Mouse (Mus musculus) stomach, postnatal 0 days (tissue): ENCODE measurements around the gene Nlrp2. TPM values are rescaled to one million over a fixed set of nuclear protein-coding genes. Genes with fewer than 3 reads are reported as not detected.

ENCODE experiments used
- ATAC-seq: fragments of 200-750 bp; cut with Nextera tagmentation; 2 replicates; pipeline ENCODE4 v1.8.0; 2017; ENCODE audit not compliant: low FRiP score, low TSS enrichment
- DNase-seq: peaks from one replicate; pipeline ENCODE4 v3.0.0-alpha.2; 2016; ENCODE audit warnings: low spot score
- H3K27ac ChIP-seq: fragments of 300-500 bp; sonication (generic); replicated peaks from 2 replicates; pipeline ENCODE4 v1.5.1; 2014; ENCODE audit warnings: mild to moderate bottlenecking, control low read depth
- H3K27me3 ChIP-seq: fragments of 300-500 bp; sonication (generic); 2 replicates; pipeline ENCODE4 v1.6.1; 2014; ENCODE audit warnings: low read length; ENCODE audit not compliant: control insufficient read depth, insufficient read depth
- H3K36me3 ChIP-seq: fragments of 300-500 bp; sonication (generic); 2 replicates; pipeline ENCODE4 v1.6.1; 2014; ENCODE audit warnings: low read length, mixed read lengths; ENCODE audit not compliant: control insufficient read depth, insufficient read depth
- H3K4me1 ChIP-seq: fragments of 300-500 bp; sonication (generic); replicated peaks from 2 replicates; pipeline ENCODE4 v1.6.1; 2014; ENCODE audit warnings: antibody characterized with exemption; ENCODE audit not compliant: control insufficient read depth, insufficient read depth
- H3K4me2 ChIP-seq: fragments of 300-500 bp; sonication (generic); replicated peaks from 2 replicates; pipeline ENCODE4 v1.6.1; 2014; ENCODE audit warnings: low read depth, mild to moderate bottlenecking, control low read depth, moderate library complexity
- H3K4me3 ChIP-seq: fragments of 300-500 bp; sonication (generic); 2 replicates; pipeline ENCODE4 v1.5.1; 2014; ENCODE audit warnings: low read depth, low read length, control low read depth
- H3K9ac ChIP-seq: fragments of 300-500 bp; sonication (generic); 2 replicates; pipeline ENCODE4 v1.6.1; 2014; ENCODE audit warnings: mild to moderate bottlenecking, low read length, control low read depth, mixed read lengths
- H3K9me3 ChIP-seq: fragments of 300-500 bp; sonication (generic); 2 replicates; pipeline ENCODE4 v1.6.1; 2016; ENCODE audit warnings: low read length; ENCODE audit not compliant: control insufficient read depth
- CTCF ChIP-seq: IDR thresholded peaks from 2 replicates; pipeline ENCODE4 v1.5.1; 2016; ENCODE audit warnings: antibody characterized with exemption, low read depth, mild to moderate bottlenecking, moderate library complexity
- EP300 ChIP-seq: optimal IDR thresholded peaks from 2 replicates; pipeline ENCODE3; 2016; ENCODE audit warnings: antibody characterized with exemption
- WGBS: fragments of 180-500 bp; shearing (Covaris S2); extraction: QIAGEN DNeasy Blood & Tissue Kit; methylation state at CpG from one replicate; pipeline ENCODE4 v1.1.7; 2014; 5-methylcytosine and 5-hydroxymethylcytosine counted together
- polyA plus RNA-seq: library from polyadenylated mRNA; unstranded; fragments of >200 nt; fragmentation: Nextera tagmentation; extraction: Ambion mirVana; gene quantifications from 2 replicates; pipeline ENCODE4 v1.2.1, GENCODE M21; 2015

The Nlrp2 gene
- polyA plus RNA-seq, 1 experiment from 2014 or later: not detected

DNA sequence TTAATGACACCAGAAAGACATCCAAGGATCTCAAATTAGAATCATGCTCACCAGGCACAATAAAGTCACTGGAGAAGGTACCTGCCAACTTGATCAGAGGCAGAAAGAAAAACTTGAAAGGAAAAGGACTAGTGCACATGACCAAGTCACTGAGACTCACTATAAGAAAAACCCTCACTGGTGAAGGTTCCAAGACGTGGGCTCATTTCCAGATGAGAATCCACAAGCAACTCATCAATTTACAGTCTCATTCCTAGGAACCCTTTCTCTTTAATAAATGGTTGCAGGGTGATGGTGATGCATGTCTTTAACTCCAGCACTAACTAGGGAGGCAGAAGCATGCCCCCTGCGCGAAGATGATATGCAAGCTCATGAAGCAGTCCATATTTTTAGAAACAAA lies 87.8 kb downstream of the Nlrp2 start:
- Histone ChIP-seq H3K4me3 (no peak overlapping the region), H3K27me3 (no peaks in the 10 kb centered on the region), H3K9me3 (no peaks in the 10 kb centered on the region), H3K27ac (no peak overlapping the region), H3K36me3 (no peaks in the 10 kb centered on the region), H3K9ac (no peak overlapping the region), H3K4me2 (no peak overlapping the region), H3K4me1 (no peaks in the 10 kb centered on the region)
- no peak for ATAC-seq
- 83% methylated on average over 3 of the region's 3 CpGs for WGBS
- DNase-seq: no peak
- TF ChIP-seq EP300 (no peak), CTCF (no peak)

Other genes with a start within 250 kb of the Nlrp2 start
- gene Rfpl4, start 234.1 kb downstream of the Nlrp2 start, polyA plus RNA-seq: not detected in 2 replicates
- gene Rasl2-9, start 225.1 kb downstream of the Nlrp2 start, polyA plus RNA-seq: 0.35 and 0.50 TPM in 2 replicates
- 0.01 TPM in 1 of 2 replicates, not detected in the other for gene Vmn1r55, start 201.4 kb downstream of the Nlrp2 start, polyA plus RNA-seq
- gene Vmn1r56, start 154.3 kb downstream of the Nlrp2 start, polyA plus RNA-seq: not detected in 2 replicates
- not detected in 2 replicates for gene Vmn1r57, start 132.5 kb downstream of the Nlrp2 start, polyA plus RNA-seq
- not detected in 2 replicates for gene Gm5065, start 498 bp downstream of the Nlrp2 start, polyA plus RNA-seq
- 0.02 TPM in 1 of 2 replicates, not detected in the other for gene Vmn1r58, start 62.4 kb upstream of the Nlrp2 start, polyA plus RNA-seq
- gene Vmn1r59, start 105.7 kb upstream of the Nlrp2 start, polyA plus RNA-seq: not detected in 2 replicates
- gene Vmn2r28, start 142.9 kb upstream of the Nlrp2 start, polyA plus RNA-seq: not detected in 2 replicates
- gene Vmn1r60, start 196.3 kb upstream of the Nlrp2 start, polyA plus RNA-seq: not detected in 2 replicates